Mouse (Mus musculus) G1E (cell line): ENCODE results near the gene Agap1.

ENCODE experiments used
- CTCF ChIP-seq: IDR thresholded peaks from 2 replicates; pipeline ENCODE4 v1.5.1; 2012; ENCODE audit warnings: low read depth, low read length, inconsistent platforms, mixed read lengths
- GATA1 ChIP-seq: IDR thresholded peaks from 2 replicates; pipeline ENCODE4 v1.6.1; 2012; ENCODE audit warnings: borderline replicate concordance, low read length, inconsistent platforms, mixed read lengths
- TAL1 ChIP-seq: conservative IDR thresholded peaks from 2 replicates; pipeline ENCODE4 v1.6.1; 2012; ENCODE audit warnings: low read depth, low read length, inconsistent platforms, mixed read lengths

GRCm38 (mm10) chr1:89713681-89714080 is 259.1 kb downstream of the Agap1 start:
- TF ChIP-seq GATA1 (no peak), CTCF (no peak), TAL1 (no peak)
